Mouse (Mus musculus): ENCODE measurements at regions not wholly inside any gene's neighbourhood (a gene's known extent, or its start where the extent isn't known, plus 50 kb on each side); places are given as distances from the start of the nearest gene placed in this dataset.

- DNase-seq (ENCODE audit: low spot score in 2 of 2), result no peak
Observed at GRCm38 (mm10) chr15:87353886-87354285, 190.2 kb upstream of the Fam19a5 start.

GRCm38 (mm10) chr15:87360457-87360856, 183.6 kb upstream of the Fam19a5 start:
- no peak for DNase-seq (ENCODE audit: low spot score in 2 of 2)

DNA sequence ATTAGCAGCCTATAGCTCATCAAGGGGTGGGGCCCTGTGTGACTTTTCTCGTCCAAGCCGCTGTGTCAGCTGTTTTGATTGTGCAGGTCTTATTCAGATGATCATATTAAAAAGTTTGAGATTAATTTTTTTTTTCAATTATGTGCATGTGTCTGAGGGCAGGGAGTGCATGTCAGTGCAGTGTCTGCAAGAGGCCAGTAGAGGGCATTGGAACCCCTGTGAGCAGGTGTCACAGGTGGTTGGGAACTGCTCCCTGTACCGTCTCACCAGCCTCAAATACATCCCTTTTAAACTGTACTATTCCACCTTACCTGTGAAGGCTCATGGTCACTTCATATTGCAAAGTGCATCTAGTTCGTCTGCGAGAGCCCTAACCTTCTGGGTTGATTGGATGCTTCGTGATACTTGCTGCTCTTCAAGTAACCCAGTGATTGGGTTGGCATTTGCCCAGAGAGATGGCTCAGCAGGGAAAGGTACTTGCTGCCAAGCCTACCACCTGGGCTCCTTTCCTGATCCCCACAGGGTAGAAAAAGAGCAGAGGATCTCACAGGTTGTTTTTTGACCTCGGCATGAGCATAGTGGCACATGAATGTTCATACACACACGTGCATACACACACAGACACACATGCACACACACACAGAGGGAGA, 178.3 kb upstream of the Fam19a5 start:
- DNase-seq (ENCODE audit: low spot score in 2 of 2), result no peak

DNA sequence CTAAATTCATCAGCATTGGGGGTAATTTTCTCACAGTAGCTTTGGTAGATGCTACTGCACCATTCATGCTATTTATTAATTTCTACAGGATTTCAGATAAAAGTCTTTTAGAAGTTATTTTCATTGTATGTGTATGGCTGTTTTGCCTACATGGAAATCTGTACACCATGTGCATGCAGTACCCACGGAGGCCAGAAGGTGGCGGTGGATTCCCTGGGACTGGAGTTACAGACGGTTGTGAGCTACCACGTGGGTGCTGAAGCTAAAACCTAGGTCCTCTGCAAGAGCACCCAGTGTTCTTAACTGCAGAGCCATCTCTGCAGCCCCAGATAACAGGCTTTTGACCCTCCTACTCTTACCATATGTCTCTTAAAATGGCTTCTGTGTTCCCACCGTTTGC, 176.7 kb upstream of the Fam19a5 start:
- DNase-seq (ENCODE audit: low spot score in 2 of 2), result no peak

- no peak for DNase-seq (ENCODE audit: low spot score in 2 of 2)
Observed at GRCm38 (mm10) chr15:87369381-87369780, 174.7 kb upstream of the Fam19a5 start.

DNA sequence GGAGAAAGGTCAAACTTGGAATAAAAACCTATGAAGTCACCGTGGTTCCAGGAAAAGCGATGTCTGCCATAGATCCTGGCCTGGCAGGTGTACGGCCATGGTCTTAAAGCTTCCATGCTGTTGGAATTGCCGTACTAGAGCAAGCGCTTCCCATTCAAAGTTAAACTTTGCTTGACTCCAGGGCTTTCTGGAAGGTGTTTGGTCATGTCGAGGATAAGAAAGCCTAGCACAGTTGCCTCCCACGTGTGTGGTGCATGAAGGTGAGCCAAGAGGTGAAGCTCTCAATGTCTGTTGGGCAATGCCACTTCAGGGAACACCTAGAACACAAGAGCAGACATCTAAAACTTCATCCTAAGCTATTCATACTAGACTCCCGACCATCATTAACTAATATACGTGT, 174.3 kb upstream of the Fam19a5 start:
- DNase-seq (ENCODE audit: low spot score in 2 of 2), result no peak

- DNase-seq (ENCODE audit: low spot score in 2 of 2), result no peak
Observed at GRCm38 (mm10) chr15:87370761-87371160, 173.3 kb upstream of the Fam19a5 start.

GRCm38 (mm10) chr15:87374670-87375069, 169.4 kb upstream of the Fam19a5 start:
- no peak for DNase-seq (ENCODE audit: low spot score in 2 of 2)

GRCm38 (mm10) chr15:87375596-87376194, 168.4 kb upstream of the Fam19a5 start:
- DNase-seq (ENCODE audit: low spot score in 2 of 2), result no peak

- no peak for DNase-seq (ENCODE audit: low spot score in 2 of 2)
Observed at GRCm38 (mm10) chr15:87383551-87384265, 160.4 kb upstream of the Fam19a5 start.

DNA sequence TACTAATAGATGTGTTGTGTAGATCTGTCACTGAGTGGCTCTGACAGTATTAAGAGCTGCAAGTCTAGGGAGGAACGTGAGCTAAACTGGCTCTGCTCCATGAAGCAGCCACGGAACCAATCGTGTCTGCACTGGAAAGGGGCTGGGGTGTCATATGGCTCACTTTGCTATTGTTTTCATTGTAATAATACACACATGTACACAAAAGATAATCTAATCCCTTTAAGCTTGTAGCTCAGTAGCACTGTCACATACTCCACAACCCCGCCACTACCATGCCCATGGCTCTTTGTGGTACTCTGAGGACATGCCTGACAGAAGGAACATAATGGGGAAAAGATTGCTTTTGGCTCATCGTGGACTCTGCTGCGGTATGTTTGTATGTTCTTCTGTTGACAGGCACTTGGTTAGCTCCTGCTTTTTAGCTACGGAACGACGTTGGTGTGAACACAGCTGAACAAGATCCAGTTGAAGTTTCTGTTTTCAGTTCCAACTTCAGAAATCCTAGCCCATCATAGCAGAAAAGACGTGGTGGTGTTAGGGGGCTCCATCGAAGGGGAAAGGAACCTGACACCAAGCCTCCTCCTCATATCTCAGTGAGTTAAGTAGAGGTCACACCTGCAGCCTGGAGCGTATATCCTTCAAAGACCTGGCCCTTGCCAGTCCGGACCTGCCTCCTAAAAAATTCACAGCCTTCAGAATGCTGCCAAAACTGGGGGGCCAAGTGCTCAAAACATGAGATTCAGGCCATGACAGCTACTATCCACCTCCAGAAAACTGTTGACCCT, 159.6 kb upstream of the Fam19a5 start:
- no peak for DNase-seq (ENCODE audit: low spot score in 2 of 2)

DNA sequence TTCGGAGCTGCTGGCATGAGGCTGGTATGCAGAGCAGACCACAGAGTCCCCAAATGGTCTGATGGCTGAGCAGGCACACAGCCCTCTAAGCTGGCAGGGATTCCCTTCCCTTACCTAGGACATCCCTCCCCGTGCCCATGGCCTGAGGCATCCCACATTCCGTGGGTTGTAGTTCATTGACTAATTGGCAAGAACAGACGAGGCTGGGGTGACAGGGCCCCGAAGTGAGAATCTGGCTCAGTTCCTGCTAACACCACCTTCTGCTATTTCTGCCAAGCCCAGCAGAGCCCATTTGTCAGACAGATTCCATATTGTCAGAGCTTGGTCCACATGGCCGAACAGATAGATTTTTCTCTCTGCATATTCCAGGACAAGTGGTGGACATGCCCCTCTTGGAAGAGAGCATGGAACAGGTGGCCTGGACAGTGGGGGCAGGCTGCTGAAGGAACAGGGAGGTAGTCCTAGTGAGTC, 157.6 kb upstream of the Fam19a5 start:
- DNase-seq (ENCODE audit: low spot score in 2 of 2), result no peak

DNA sequence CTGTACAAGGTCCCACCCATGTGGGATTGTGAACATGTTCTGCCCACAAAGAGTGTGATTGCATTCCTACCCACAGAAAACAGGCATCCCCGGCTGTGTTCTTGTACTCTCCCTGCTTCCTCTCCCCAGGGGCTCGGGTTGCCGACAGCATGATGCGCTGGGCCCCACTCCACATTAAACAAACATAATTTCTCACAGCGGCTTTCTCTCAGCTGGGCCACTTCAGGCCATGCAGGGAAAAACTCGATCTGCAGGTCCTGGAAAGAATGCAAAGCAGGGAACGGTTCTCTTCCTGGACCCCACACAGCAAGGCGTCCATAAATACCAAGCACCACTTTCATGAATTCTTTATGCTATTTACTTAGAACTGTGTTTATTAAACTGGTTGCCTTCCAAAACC, 152.7 kb upstream of the Fam19a5 start:
- no peak for DNase-seq (ENCODE audit: low spot score in 2 of 2)

DNA sequence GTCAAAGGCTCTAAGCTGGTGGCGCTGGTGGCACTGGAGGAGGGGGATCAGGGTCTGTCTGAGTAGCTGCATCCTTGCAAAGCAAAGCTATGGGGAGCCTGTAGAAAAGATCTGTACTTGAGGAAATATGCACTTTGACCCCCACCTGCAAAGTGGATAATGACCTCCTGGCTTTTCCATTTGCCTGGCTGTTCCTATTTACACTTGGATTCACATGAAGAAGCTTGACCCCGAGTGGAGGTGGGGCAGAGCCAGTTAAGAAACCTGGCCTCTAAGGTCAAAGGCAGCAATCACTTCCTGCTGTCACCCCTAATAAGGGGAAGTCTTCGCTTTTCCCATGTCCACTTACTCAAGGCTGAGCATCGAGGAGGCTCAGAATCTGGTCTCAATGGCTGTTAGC, 145.7 kb upstream of the Fam19a5 start:
- DNase-seq (ENCODE audit: low spot score in 2 of 2), result no peak

DNA sequence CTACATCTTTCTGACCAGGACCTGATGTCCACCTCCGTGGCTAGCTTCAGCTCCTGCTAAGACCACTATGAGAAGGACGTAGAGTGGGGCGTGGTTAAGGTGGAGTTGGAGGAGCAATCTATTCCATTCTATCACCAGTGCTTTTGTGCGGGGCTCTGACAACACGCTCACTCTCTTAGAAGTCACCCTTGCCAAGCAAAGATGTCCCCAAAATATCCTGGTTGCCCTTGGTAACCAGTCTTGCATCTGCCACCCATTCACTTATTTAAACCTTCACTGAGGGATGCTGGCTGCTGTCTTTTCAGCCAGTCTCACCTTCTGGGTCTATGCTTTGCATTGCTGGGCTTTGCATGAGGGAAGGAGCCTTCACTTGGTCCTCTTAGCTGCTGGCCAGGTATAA, 138.4 kb upstream of the Fam19a5 start:
- peak in 1 of 2 experiments; percentile 44 for DNase-seq (ENCODE audit: low spot score in 2 of 2)

DNA sequence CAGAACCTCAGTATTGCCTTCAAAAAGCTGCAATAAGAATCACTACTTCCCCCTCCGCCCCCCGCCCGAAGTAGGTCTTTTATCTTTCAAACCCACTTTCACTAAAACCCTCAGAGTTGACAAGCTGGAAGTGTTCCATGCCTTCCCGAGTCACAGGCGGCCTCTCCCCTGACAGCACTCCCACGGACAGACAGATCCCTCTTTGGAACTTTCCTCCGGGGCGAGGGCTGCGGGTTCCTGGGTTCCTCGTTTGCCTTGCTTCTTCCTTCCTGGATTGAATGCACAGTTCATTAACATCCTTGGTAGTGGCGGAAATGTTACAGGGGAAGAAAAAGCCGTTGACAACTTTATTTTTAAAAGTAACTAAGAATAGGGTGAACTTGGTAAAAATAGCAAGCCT, 132.1 kb upstream of the Fam19a5 start:
- DNase-seq (ENCODE audit: low spot score in 2 of 2), result no peak

DNA sequence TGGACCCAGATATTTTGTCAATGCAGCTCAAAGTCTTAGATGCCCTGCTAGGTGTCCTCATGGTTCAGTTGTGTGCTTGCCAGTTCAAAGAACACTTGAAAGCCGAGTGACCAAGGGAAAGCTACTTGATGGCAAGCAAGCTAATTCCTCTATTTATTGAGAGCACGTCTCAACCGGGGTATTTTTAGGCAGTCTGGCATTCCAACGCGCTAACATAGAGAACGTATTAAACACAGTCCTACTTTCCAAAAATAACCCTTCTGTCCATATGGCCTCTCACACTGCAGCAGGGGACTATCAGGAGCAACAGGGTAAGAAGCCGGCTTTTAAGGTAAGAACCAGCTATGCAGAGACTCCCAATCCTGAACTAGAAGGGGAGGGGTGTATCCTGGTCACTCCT, 128.1 kb upstream of the Fam19a5 start:
- no peak for DNase-seq (ENCODE audit: low spot score in 2 of 2)

GRCm38 (mm10) chr15:87421743-87422142, 122.4 kb upstream of the Fam19a5 start:
- peak; percentile 14 to 67 for DNase-seq (ENCODE audit: low spot score in 2 of 2)

- DNase-seq (ENCODE audit: low spot score in 2 of 2), result no peak
Observed at GRCm38 (mm10) chr15:87433306-87433705, 110.8 kb upstream of the Fam19a5 start.

DNA sequence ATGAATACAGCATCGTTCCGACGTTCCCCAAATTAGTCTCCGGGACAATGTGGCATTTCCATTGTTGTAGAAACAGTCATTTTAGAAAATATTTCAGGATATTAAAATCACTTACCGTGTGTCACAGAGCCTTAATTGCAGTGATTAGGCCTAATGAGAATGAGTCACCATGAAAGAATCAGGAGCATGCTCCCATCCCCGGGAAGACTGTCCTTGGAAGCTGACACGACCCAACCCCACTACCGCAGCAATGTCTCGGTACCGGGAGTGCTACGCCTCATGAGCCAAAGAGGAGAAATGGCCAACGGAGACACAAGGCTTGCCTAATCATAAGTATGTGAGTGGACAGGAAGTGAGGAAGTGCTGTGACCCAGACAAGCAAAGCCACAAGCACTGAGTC, 110.2 kb upstream of the Fam19a5 start:
- no peak for DNase-seq (ENCODE audit: low spot score in 2 of 2)

DNA sequence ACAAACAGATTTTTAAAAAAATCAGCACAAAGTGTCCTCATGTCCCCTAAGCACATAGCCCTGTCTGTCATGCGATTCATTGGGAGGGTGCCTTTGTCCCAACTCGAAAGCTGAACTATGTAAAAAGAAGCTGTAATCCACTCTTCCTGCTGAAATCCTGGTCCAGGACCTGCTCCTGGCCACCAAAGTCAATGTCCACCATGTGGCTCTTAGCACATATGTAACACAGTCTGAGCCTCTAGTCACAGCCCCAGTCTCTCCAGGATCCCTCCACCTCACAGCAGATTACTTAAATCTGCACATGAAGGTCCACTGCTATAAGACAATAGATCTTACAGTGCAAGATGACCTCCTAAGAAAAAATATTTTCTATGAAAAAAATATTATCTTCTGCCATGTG, 108.5 kb upstream of the Fam19a5 start:
- DNase-seq (ENCODE audit: low spot score in 2 of 2), result no peak

DNA sequence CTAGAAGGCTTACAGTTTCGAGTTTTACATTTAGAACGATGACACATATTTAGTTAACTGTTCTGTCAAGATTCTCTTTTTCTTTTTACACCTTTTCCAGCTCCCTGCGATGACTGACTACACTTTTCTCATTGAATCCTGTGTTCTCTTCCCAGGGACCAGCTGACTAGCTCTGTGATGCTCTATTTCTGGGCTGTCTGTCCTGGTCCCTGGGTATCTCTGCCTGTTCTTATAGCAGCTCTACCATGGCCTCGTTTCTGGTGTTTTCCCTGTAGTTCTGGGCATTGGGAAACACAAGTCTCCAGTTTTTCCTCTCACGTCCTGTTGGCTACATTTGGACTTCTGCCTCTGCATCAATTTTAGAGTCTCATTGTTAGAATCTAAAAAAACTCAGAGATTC, 106.5 kb upstream of the Fam19a5 start:
- DNase-seq (ENCODE audit: low spot score in 2 of 2), result no peak

Measured in layer of hippocampus, postnatal 14 days (tissue).